Mouse (Mus musculus) skeletal muscle tissue, adult 2 months (tissue): Measurements from ENCODE around the gene Cep295.
A peak's percentile ranks its signal among the peaks of the same experiment; 100 is the strongest.
"Not testable (repeated sequence)": the region's sequence is repeated elsewhere in the genome, so short reads cannot be mapped to it uniquely, and the experiment has no call there.

Source experiments
- DNase-seq: peaks from one replicate; pipeline ENCODE4 v3.0.0-alpha.2; 2012; ENCODE audit warnings: low read depth, low spot score

Cep295 gene

GRCm38 (mm10) chr9:15306398-15307119 lies 51.0 kb downstream of the Cep295 start, which contains the start of gene 4931406C07Rik:
4931406C07Rik (minus strand) TSS chr9:15306448.
- peak; percentile 38 for DNase-seq

- DNase-seq = peak; percentile 94
These were observed 51.8 kb downstream of the Cep295 start, which contains the start of gene Taf1d for GRCm38 (mm10) chr9:15305503-15306397. Taf1d (plus strand) TSS chr9:15306214.

GRCm38 (mm10) chr9:15302881-15303280 lies 54.7 kb downstream of the Cep295 start:
- no peak for DNase-seq

- DNase-seq = not testable (repeated sequence)
These were observed 55.6 kb downstream of the Cep295 start for GRCm38 (mm10) chr9:15302006-15302405.

- peak; percentile 85 for DNase-seq
These were observed 56.2 kb downstream of the Cep295 start for GRCm38 (mm10) chr9:15301399-15301798.

- no peak for DNase-seq
These were observed 57.5 kb downstream of the Cep295 start for GRCm38 (mm10) chr9:15300056-15300455.

GRCm38 (mm10) chr9:15298451-15298850 lies 59.1 kb downstream of the Cep295 start:
- no peak for DNase-seq

GRCm38 (mm10) chr9:15297112-15297511 lies 60.5 kb downstream of the Cep295 start:
- DNase-seq = no peak

- DNase-seq = no peak
These were observed 68.3 kb downstream of the Cep295 start for GRCm38 (mm10) chr9:15289251-15289650.

GRCm38 (mm10) chr9:15288402-15288801 lies 69.2 kb downstream of the Cep295 start:
- DNase-seq = no peak

GRCm38 (mm10) chr9:15287846-15288245 lies 69.7 kb downstream of the Cep295 start:
- DNase-seq = no peak

- no peak for DNase-seq
These were observed 72.1 kb downstream of the Cep295 start for GRCm38 (mm10) chr9:15285443-15285842.

- no peak for DNase-seq
These were observed 77.1 kb downstream of the Cep295 start for GRCm38 (mm10) chr9:15280491-15280879.

GRCm38 (mm10) chr9:15279649-15280490 lies 77.7 kb downstream of the Cep295 start, which contains the start of gene Med17:
Med17 (minus strand) TSS chr9:15279931.
- peak; percentile 95 for DNase-seq

- DNase-seq = no peak
These were observed 78.4 kb downstream of the Cep295 start for GRCm38 (mm10) chr9:15279139-15279648.

GRCm38 (mm10) chr9:15278343-15278742 lies 79.2 kb downstream of the Cep295 start:
- no peak for DNase-seq

- DNase-seq = no peak
These were observed 80.7 kb downstream of the Cep295 start for GRCm38 (mm10) chr9:15276855-15277254.

GRCm38 (mm10) chr9:15273981-15274380 lies 83.6 kb downstream of the Cep295 start:
- no peak for DNase-seq
